Mouse (Mus musculus) left cerebral cortex, adult 8-10 months (tissue): ENCODE data around the gene Hpd. TPM values are rescaled to one million over a fixed set of nuclear protein-coding genes. Genes with fewer than 3 reads are reported as not detected.

Experiments
- total RNA-seq, 4 experiments: library from RNA; stranded (reverse); gene quantifications; 2 replicates each; pipeline ENCODE4 v1.2.4; 2022

Hpd gene
- total RNA-seq, 4 experiments from 2014 or later: not detected

Other genes with a start within 250 kb of the Hpd start
- 10 to 100 TPM; 22.9 to 27.1 (median 24.6) TPM for gene Kdm2b, start 192.9 kb downstream of the Hpd start, total RNA-seq
- gene Orai1, start 167.7 kb downstream of the Hpd start, total RNA-seq: 10 to 100 TPM in 2 of 4 experiments, 1 to 10 TPM in 2; 6.1 to 11.8 (median 9.2) TPM
- gene Morn3, start 135.7 kb downstream of the Hpd start, total RNA-seq: not detected
- 10 to 100 TPM; 13.8 to 16.4 (median 16.0) TPM for gene Tmem120b, start 114.3 kb downstream of the Hpd start, total RNA-seq
- 10 to 100 TPM; 47.7 to 50.4 (median 48.3) TPM for gene Rhof, start 50.0 kb downstream of the Hpd start, total RNA-seq
- gene Setd1b, start 40.5 kb downstream of the Hpd start, total RNA-seq: 10 to 100 TPM; 29.3 to 35.8 (median 32.5) TPM
- 10 to 100 TPM; 24.3 to 36.7 (median 27.7) TPM for gene Psmd9, start 13.3 kb downstream of the Hpd start, total RNA-seq
- 1 to 10 TPM; 2.3 to 6.6 (median 5.5) TPM for gene Wdr66, start 69.4 kb upstream of the Hpd start, total RNA-seq
- 10 to 100 TPM; 62.3 to 67.1 (median 64.6) TPM for gene Bcl7a, start 161.1 kb upstream of the Hpd start, total RNA-seq
- 10 to 100 TPM; 12.7 to 16.3 (median 14.7) TPM for gene Mlxip, start 212.1 kb upstream of the Hpd start, total RNA-seq